Mouse (Mus musculus): ENCODE results near the gene Ranbp3l.
"Not testable (repeated sequence)": the region's sequence is repeated elsewhere in the genome, so short reads cannot be mapped to it uniquely, and the experiment has no call there.

Ranbp3l gene

DNA sequence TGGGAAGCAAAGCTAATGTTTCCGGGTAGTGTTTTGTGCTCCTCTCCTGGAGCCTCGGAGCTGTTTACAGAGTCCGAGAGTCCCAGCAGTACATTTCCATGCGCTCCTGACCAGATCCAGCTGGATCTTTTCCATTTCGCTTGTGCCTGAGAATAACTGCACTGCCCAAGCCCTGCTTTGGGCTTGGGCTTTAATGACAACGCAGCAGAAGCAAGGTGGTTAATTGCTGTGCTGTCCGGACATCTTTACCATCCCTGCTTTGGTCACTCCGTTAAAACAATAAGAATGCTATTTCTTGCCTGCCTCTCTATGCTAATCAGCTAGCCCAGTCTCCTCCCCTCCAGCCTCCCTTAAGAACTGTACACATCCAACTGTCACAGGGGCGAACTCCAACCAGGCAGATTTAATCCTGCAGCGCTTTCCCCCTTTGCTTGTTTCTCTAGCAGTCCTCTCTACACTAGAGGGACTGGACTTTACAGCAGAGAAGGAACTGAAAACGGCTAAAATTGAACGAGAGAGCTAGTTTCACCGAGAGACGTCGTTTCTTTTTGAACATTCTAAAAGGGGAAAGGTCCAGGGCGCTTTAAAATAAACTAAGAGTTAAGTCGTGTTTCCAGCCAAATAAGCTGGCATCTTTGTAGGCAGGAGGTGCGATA is at the start of gene Ranbp3l:
Ranbp3l (plus strand) TSS at position 377 of the 656 bp plus-strand sequence.
- DNase-seq (ENCODE audit: inconsistent ontology term) = peak; percentile 9

DNA sequence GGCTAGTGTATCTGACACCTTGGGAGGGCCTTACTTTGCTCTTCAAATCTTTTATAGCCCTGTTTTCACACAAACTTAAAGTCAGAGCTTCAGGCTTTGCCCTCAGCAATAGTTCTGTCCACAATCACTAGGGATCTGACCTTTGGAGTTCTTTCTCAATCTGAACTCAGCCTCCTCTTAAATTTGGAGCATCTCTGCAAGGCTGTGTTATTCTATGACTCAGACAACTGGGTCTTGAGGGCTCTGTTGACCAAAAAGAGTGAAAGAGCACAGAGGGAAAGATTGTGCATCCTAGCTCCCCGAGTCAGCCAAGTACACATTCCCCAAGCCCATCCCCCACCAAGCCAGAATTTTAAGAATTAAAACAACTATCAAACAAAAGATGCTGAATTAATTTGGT is 37.7 kb upstream of the Ranbp3l start:
- no peak for DNase-seq (ENCODE audit: inconsistent ontology term)

- DNase-seq (ENCODE audit: inconsistent ontology term) = no peak
These were observed 30.8 kb upstream of the Ranbp3l start for GRCm38 (mm10) chr15:8936911-8937310.

DNA sequence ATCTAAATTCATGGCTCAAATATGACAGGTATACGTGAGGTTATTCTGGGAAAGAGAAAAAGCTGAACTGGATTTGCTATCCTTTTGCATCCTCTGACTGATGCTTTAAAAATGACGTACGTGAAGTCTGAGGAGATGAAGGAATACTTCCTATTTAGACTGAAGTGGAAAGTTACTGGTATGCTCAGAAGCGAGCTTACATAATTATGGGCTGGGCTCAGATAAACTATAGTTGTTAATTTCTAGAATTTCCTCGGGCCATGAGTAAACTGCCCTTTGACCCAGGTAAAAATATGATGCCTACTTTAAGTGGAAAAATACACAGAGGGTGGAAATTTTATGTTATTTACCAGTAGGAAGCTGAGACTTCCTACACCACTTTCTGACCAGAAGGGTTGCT is 26.9 kb upstream of the Ranbp3l start:
- DNase-seq (ENCODE audit: inconsistent ontology term) = no peak

GRCm38 (mm10) chr15:8950856-8951255 is 16.9 kb upstream of the Ranbp3l start:
- DNase-seq (ENCODE audit: inconsistent ontology term) = no peak

- peak; percentile 2 for DNase-seq (ENCODE audit: inconsistent ontology term)
These were observed 4.4 kb upstream of the Ranbp3l start for GRCm38 (mm10) chr15:8963323-8963722.

GRCm38 (mm10) chr15:8968229-8968595 is 463 bp downstream of the Ranbp3l start:
- DNase-seq (ENCODE audit: inconsistent ontology term) = no peak

- no peak for DNase-seq (ENCODE audit: inconsistent ontology term)
These were observed 1.4 kb downstream of the Ranbp3l start for GRCm38 (mm10) chr15:8969061-8969635.

DNA sequence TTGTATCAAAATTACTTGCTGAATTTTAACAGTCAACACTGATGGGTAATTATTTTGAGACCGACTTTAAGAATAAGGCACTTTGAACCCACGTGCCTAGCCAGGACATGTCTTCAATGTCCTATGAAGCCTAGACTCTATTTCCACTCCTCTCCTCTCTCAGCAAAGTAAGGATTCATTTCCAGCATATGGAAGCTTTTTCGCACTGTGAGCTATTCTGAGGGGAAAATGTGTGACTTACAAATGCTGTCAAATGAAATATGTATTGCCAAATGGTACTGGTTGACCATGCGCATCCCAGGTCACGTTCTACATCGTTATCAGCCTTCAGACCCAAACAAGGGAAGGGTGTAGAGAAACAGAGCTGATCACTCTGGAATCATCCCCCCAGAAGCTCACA is 23.5 kb downstream of the Ranbp3l start:
- no peak for DNase-seq (ENCODE audit: inconsistent ontology term)

DNA sequence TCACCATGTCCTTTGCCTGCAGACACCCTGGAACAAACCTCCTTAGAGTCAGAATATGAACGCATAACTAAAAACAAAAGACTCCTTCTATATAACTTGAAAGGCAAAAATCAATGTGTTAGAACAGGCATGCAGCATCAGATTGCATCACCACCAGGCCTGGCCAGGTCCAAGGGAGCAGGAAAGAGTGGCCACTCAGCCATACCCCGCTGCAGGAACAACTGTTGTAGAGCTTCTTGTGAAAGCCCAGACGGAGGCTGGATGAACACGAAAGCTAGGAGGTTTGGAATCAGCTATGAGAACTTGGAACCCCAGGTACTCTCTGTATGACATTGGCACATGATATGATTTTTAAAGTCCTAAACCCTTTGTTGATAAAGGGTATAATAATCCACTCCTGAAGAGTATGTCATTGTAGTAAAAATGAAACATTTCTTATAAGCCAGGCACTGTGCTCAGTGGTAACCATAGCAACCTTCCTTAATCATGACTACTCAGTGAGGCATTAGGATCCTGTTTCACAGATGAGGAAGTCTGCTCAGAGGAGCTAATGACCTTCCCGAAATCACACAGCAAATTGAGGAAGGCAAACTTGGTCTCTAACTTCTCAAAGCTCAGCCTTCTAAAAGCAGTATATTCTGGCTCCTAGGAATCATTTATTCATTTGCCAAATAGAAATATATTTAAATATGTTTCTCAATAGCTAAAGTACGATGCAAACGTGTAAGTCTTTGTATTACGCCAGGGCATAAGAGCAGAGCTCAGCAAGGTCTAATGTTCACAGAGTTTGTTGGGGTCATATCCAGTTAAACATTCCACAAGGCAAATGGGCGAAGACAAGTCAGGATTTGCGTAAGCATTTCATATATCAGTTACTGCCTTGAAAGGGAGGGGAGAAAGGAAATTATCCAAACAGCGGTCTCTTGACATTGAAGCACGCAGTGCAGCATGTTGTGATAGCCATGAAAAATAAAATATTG is 24.4 kb downstream of the Ranbp3l start:
- DNase-seq (ENCODE audit: inconsistent ontology term) = no peak

- no peak for DNase-seq (ENCODE audit: inconsistent ontology term)
These were observed 27.0 kb downstream of the Ranbp3l start for GRCm38 (mm10) chr15:8994608-8995277.

- peak; percentile 7 for DNase-seq (ENCODE audit: inconsistent ontology term)
These were observed 27.7 kb downstream of the Ranbp3l start for GRCm38 (mm10) chr15:8995490-8995889.

- no peak for DNase-seq (ENCODE audit: inconsistent ontology term)
These were observed 35.0 kb downstream of the Ranbp3l start for GRCm38 (mm10) chr15:9002762-9003161.

- DNase-seq (ENCODE audit: inconsistent ontology term) = no peak
These were observed 41.4 kb downstream of the Ranbp3l start for GRCm38 (mm10) chr15:9009196-9009595.

- no peak for DNase-seq (ENCODE audit: inconsistent ontology term)
These were observed 46.8 kb downstream of the Ranbp3l start for GRCm38 (mm10) chr15:9014541-9014940.

- DNase-seq (ENCODE audit: inconsistent ontology term) = not testable (repeated sequence)
These were observed 47.7 kb downstream of the Ranbp3l start for GRCm38 (mm10) chr15:9015496-9015895.

DNA sequence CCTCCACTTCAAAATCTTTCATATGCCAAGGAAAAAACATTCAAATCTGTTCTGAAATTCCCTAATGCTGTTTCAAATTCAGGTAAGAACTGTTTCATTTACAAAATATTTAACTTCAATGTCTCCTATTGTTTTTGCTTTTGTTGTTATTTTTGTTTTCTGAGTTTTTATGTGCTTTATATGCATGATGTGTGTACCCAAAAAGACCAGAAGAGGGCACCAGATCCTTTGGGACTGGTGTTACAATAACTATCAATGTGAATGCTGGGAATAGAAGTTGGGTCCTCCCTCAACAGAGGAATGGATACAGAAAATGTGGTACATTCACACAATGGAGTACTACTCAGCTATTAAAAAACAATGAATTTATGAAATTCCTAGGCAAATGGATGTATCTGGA is 88.0 kb downstream of the Ranbp3l start:
- no peak for DNase-seq (ENCODE audit: inconsistent ontology term)

GRCm38 (mm10) chr15:9059856-9060255 is 92.1 kb downstream of the Ranbp3l start:
- DNase-seq (ENCODE audit: inconsistent ontology term) = no peak

DNA sequence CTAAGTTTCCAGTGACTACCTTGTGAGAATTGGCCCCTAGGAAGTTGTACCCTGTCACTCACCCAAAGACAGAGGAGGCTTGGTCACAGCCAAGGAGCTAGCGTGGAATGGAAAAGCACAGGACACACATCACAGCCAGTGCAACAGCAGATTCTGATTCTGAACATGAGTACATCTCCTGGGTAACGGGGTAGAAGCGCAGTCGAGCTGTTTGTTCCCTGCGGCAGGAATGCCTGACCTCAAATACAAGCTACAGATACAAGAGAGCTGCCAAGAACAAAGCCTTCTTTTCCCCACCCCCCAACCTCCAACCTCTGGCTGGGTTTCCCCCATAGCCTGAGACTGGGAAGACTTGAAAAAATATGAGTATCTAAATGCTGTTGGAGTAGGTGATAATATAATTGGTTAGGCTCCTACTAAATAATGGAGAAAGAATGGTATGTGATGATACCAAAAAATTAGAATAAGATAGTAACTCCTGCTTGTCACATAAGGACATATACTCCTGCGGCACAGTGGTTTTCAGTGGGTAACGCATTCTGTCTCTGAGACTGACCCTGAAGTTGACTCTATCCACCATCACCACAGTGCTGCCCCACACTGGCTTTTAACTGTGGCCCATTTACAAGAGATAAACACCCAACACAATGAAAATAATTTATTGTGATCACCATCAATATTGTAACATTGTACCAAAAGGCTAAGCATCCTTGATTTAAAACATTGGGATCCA is 93.6 kb downstream of the Ranbp3l start:
- DNase-seq (ENCODE audit: inconsistent ontology term) = peak; percentile 49

DNA sequence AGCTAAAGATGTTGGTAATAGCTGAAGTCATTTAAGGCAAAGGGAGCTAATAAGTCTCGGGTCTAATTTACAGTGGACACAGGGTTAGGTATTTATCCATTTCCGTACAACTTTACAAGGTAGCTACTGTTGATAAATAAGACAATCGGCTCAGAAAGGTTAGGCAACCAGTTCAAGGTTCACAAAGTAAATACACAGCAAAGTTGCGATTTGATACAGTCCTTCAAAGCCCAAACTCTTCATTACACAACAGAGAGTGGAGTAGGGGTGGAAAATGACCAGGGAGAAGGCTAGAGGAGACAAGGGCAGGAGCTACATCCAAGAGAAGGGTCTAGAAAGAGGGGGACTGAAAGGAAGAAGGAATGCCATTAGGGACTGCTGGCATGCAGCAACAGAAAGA is 101.1 kb downstream of the Ranbp3l start:
- no peak for DNase-seq (ENCODE audit: inconsistent ontology term)

DNA sequence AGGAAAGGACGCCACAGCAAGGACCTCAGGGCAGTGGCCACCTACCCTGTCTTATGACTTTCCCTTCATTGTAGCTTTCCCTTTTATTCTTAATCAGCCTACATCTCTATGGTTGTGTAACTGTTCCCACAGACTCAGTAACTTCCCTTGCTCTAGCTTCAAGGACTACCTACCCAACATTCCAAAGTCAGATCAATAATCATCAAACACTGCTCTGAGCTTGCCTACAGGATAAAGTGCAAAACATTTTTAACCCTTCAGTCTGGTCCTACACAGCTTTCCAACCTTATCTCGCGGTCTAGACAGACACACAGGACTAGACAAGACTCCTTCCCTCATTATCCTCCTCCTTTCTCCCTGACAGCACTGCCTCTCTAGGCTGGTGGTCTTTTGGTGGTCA is 102.6 kb downstream of the Ranbp3l start:
- peak; percentile 25 for DNase-seq (ENCODE audit: inconsistent ontology term)
